Mouse (Mus musculus): ENCODE measurements around the gene Gfer.

DNA sequence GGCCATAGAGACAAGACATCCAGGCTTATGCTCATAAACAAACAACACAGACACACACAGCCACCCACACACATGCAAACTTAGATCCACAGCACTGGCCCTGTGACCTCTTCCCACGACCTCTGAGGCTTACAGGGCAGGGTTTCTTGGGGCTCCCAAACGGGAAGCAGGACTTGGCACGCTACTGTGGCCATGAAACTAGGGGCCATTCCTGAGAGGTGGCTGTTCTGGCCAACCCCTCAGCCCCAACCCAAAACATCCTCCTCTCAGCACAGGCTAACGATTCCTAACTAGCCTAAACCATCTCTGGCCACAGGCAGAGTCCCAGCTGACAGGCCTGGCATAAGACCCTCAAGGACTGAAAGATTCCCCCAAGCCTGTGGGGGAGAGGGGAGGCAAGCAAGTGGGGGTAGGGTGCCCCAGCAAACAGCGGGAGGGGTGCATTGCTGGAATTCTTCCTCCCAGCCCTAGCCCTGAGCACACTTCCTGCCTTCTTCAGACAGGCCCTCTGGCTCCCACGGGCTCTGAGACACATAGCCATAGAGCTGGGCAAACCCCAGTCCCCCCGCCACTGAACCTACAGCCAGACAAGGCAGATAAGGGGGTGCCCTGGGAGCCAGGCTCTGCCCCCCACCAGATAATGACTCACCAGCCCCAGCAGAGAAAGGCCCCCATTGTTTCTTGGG, 51.8 kb downstream of the Gfer start:
- TF ChIP-seq POLR2A (IDR thresholded peaks at IDR 0.05; ENCODE audit: extremely low read depth, insufficient read depth, low read length) = no peak
- TF ChIP-seq CTCF (IDR thresholded peaks at IDR 0.05; ENCODE audit: extremely low read depth, insufficient read depth, low read length) = no peak

Measured in cortical plate, adult 2 months (tissue).